Mouse (Mus musculus) CH12.LX (cell line): ENCODE results near the gene Prrc2c.

Experiments
- CHD1 ChIP-seq: IDR thresholded peaks from 2 replicates; pipeline ENCODE4 v1.6.1; 2012; ENCODE audit warnings: low read depth, low read length, improper control_type of control experiment, inconsistent platforms
- CHD2 ChIP-seq: IDR thresholded peaks from 2 replicates; pipeline ENCODE4 v1.6.1; 2011; ENCODE audit warnings: low read length, improper control_type of control experiment
- CTCF ChIP-seq, 2 experiments: IDR thresholded peaks in 1 of 2; conservative IDR thresholded peaks in 1 of 2; 2 replicates each; pipeline ENCODE4 v1.5.1; 2011 to 2012; ENCODE audit warnings: low read depth in 2 of 2, low read length in 2 of 2, improper control_type of control experiment in 1 of 2, inconsistent platforms in 1 of 2, mild to moderate bottlenecking in 1 of 2, moderate library complexity in 1 of 2
- E2F4 ChIP-seq: IDR thresholded peaks from 2 replicates; pipeline ENCODE4 v1.6.1; 2011; ENCODE audit warnings: low read depth, low read length, improper control_type of control experiment; ENCODE audit not compliant: insufficient replicate concordance
- GABPA ChIP-seq: IDR thresholded peaks from 2 replicates; pipeline ENCODE4 v1.6.1; 2012; ENCODE audit warnings: low read depth, low read length, improper control_type of control experiment, inconsistent platforms; ENCODE audit not compliant: insufficient replicate concordance
- KAT2A ChIP-seq: IDR thresholded peaks from 2 replicates; pipeline ENCODE4 v1.6.1; 2012; ENCODE audit warnings: low read length, improper control_type of control experiment, inconsistent platforms; ENCODE audit not compliant: insufficient replicate concordance
- MAZ ChIP-seq: IDR thresholded peaks from 2 replicates; pipeline ENCODE4 v1.6.1; 2012; ENCODE audit warnings: low read depth, mild to moderate bottlenecking, inconsistent platforms, low read length, improper control_type of control experiment, moderate library complexity
- MEF2A ChIP-seq: IDR thresholded peaks from 2 replicates; pipeline ENCODE4 v1.6.1; 2014; ENCODE audit warnings: low read depth, mild to moderate bottlenecking, inconsistent platforms, low read length, improper control_type of control experiment, borderline replicate concordance
- POLR2A ChIP-seq: IDR thresholded peaks from 2 replicates; pipeline ENCODE4 v1.6.1; 2011; ENCODE audit warnings: low read depth, mild to moderate bottlenecking, improper control_type of control experiment, low read length
- POLR2AphosphoS2 ChIP-seq: IDR thresholded peaks from 2 replicates; pipeline ENCODE4 v1.6.1; 2011; ENCODE audit warnings: low read depth, low read length, improper control_type of control experiment
- RCOR1 ChIP-seq: conservative IDR thresholded peaks from 2 replicates; pipeline ENCODE4 v1.6.1; 2012; ENCODE audit warnings: low read depth, mild to moderate bottlenecking, inconsistent platforms, low read length, improper control_type of control experiment
- USF2 ChIP-seq: conservative IDR thresholded peaks from 2 replicates; pipeline ENCODE4 v1.6.1; 2011; ENCODE audit warnings: low read depth, low read length, improper control_type of control experiment
- ZNF384 ChIP-seq: IDR thresholded peaks from 2 replicates; pipeline ENCODE4 v1.6.1; 2012; ENCODE audit warnings: low read depth, low read length, improper control_type of control experiment, inconsistent platforms

- TF ChIP-seq GABPA (no peak), CTCF (conservative IDR thresholded peaks at IDR 0.05 in 1 of 2, IDR thresholded peaks at IDR 0.05 in 1 of 2; ENCODE audit: low read depth in 2 of 2, low read length in 2 of 2) (no peak), CHD2 (no peak), POLR2AphosphoS2 (no peak), ZNF384 (no peak), RCOR1 (no peak), POLR2A (no peak), E2F4 (no peak), CHD1 (no peak), MEF2A (no peak), MAZ (no peak), KAT2A (no peak), USF2 (no peak)
Observed at GRCm38 (mm10) chr1:162642591-162642990, 97.8 kb downstream of the Prrc2c start.
